Mouse (Mus musculus) hindbrain, embryonic 11.5 days (tissue): ENCODE data around the gene Celsr2. TPM values are rescaled to one million over a fixed set of nuclear protein-coding genes. Genes with fewer than 3 reads are reported as not detected.

Source experiments
- ATAC-seq: fragments of 200-750 bp; cut with Nextera tagmentation; 2 replicates; pipeline ENCODE4 v1.8.0; 2017; ENCODE audit warnings: mild to moderate bottlenecking, moderate TSS enrichment, moderate library complexity; ENCODE audit not compliant: low FRiP score
- DNase-seq: peaks from one replicate; pipeline ENCODE4 v3.0.0-alpha.2; 2015; ENCODE audit warnings: low spot score
- H3K27ac ChIP-seq: fragments of 300-500 bp; sonication (generic); 2 replicates; pipeline ENCODE4 v1.5.1; 2014; ENCODE audit warnings: mild to moderate bottlenecking, low read depth, low read length
- H3K27me3 ChIP-seq: fragments of 300-500 bp; sonication (generic); 2 replicates; pipeline ENCODE4 v1.6.1; 2014; ENCODE audit warnings: mild to moderate bottlenecking, low read length, moderate library complexity, mixed read lengths; ENCODE audit not compliant: control insufficient read depth, insufficient read depth
- H3K36me3 ChIP-seq: fragments of 300-500 bp; sonication (generic); 2 replicates; pipeline ENCODE4 v1.6.1; 2014; ENCODE audit warnings: mild to moderate bottlenecking, low read length, moderate library complexity, mixed read lengths; ENCODE audit not compliant: control insufficient read depth, insufficient read depth
- H3K4me1 ChIP-seq: fragments of 300-500 bp; sonication (generic); replicated peaks from 2 replicates; pipeline ENCODE4 v1.6.1; 2014; ENCODE audit warnings: low read length, mixed read lengths; ENCODE audit not compliant: control insufficient read depth, insufficient read depth
- H3K4me2 ChIP-seq: fragments of 300-500 bp; sonication (generic); replicated peaks from 2 replicates; pipeline ENCODE4 v1.6.1; 2014; ENCODE audit warnings: mild to moderate bottlenecking, low read depth, low read length
- H3K4me3 ChIP-seq: fragments of 300-500 bp; sonication (generic); 2 replicates; pipeline ENCODE4 v1.5.1; 2014; ENCODE audit warnings: low read depth, low read length
- H3K9ac ChIP-seq: fragments of 300-500 bp; sonication (generic); 2 replicates; pipeline ENCODE4 v1.6.1; 2014; ENCODE audit warnings: low read depth, low read length
- H3K9me3 ChIP-seq: fragments of 300-500 bp; sonication (generic); 2 replicates; pipeline ENCODE4 v1.6.1; 2016; ENCODE audit warnings: low read length; ENCODE audit not compliant: control insufficient read depth
- WGBS: fragments of 180-500 bp; shearing (Covaris S2); extraction: QIAGEN DNeasy Blood & Tissue Kit; methylation state at CpG from one replicate; pipeline ENCODE4 v1.1.7; 2014; 5-methylcytosine and 5-hydroxymethylcytosine counted together
- polyA plus RNA-seq: library from polyadenylated mRNA; unstranded; fragments of >200 nt; fragmentation: Nextera tagmentation; extraction: Ambion mirVana; gene quantifications from 2 replicates; pipeline ENCODE4 v1.2.1, GENCODE M21; 2014

The Celsr2 gene
- polyA plus RNA-seq, 1 experiment from 2014 or later: 101 TPM

DNA sequence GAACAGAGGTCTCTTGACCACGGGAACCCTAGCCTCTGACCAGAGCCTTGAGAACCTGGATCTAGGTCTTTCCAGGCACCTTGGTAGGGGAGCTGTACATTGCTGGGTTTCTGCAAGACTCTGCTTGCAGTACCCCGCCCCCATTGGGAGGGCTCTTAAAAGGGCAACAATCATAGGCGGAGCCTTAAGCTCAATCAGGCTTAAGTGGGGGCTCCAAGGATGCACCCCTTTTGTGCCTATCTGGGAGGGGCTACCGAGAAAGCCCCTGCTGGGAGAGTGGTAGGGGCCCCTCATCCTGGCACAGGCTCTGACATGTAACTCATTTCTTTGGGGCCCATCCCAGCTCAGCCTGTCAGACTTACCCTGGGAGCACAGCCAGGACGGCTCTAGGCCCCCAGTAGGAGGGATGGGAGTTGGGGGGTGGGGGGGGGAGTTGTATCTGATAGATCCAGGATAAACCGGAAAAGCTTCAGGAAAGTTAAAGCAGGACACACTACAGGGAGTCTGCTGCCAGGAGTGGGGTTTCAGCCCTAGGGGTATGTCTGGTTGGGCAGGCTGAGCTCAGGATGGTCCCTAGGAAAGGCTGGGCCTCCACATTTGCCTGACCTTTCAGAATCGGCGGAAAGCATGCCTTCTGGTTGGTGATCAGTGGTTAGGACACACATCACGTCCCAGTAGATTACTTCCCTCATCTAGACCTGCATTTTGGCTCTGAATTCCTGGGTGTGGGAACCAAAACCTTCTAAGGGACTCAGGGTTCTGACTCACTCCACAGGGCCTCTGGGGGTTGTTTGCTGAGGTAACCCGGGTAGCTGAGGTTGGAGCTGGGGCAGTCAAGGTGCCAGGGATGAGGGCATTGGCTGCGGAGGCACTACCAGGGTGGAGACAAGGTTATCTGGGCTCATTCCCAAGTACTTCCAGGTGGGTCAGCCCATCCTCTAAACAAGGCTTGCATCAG lies 8.8 kb upstream of the Celsr2 start:
- no peaks in the 10 kb centered on the region for H3K27me3 ChIP-seq
- peaks cover 19% of the 10 kb centered on the region for H3K36me3 ChIP-seq
- no peaks in the 10 kb centered on the region for H3K9me3 ChIP-seq
- DNase-seq (peak; percentile 68), ATAC-seq (peak; percentile 53)
- H3K4me3 ChIP-seq: no peak overlapping the region
- peak overlapping the region; percentile 42; the same call in 1 of the 2 replicates for H3K9ac ChIP-seq
- peak overlapping the region; percentile 19; the same call in 1 of the 2 replicates for H3K4me2 ChIP-seq
- peaks cover 30% of the 10 kb centered on the region for H3K4me1 ChIP-seq
- peak overlapping the region; percentile 51 for H3K27ac ChIP-seq
- WGBS: 18% methylated on average over 11 of the region's 11 CpGs

DNA sequence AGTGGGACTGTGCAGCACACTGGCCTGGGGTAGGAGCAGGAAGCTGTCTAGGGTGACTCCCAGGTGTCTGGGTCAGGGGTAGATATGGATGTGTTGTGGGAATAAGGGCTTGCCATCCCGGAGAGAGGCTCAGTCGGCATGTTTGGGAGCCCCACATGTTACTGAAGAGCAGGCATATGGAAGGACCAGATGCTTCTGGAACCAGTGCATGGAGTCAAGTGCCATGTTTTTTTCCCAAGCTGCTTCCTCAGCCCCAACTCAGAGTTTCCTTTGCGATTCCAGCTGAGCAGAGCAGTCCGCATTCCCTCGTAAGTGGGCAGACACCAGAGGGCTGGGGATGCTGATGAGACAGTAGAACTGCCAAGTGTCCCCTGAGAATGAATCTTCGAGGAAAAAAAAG lies 7.7 kb upstream of the Celsr2 start:
- 46% methylated on average over 6 of the region's 6 CpGs for WGBS
- Histone ChIP-seq H3K27ac (0 out of 2 replicates have a peak overlapping the region, but pooled peaks have one; percentile 12), H3K4me2 (no peak overlapping the region), H3K9ac (no peak overlapping the region), H3K4me3 (no peak overlapping the region), H3K9me3 (no peaks in the 10 kb centered on the region), H3K4me1 (peaks cover 30% of the 10 kb centered on the region), H3K27me3 (no peaks in the 10 kb centered on the region), H3K36me3 (peaks cover 10% of the 10 kb centered on the region)
- DNase-seq (no peak), ATAC-seq (no peak)

DNA sequence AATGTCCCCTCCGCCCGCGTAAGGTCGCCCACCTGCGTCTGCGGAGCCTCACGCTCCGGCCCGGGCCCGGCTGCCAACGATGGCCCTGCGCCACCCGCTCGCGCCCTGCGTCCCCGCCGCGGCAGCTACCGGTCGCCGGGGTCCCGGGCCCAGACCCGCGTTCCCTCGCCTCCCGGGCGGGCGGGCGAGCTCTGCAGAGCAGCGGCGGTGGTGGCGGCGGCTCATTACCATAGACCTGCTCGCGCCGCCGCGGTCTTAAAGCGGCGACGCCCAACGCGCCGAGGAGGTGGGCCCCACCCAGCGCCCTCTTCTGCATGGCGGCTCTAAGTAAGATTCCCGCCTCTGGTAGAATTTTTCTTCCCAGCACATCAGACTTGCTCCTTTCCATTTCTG lies 475 bp upstream of the Celsr2 start:
- H3K36me3 ChIP-seq: peaks cover 24% of the 10 kb centered on the region
- H3K4me2 ChIP-seq: peak overlapping the region; percentile 82
- H3K9ac ChIP-seq: peak overlapping the region; percentile 98
- DNase-seq (peak; percentile 92), ATAC-seq (peak; percentile 75)
- peak overlapping the region; percentile 96 for H3K4me3 ChIP-seq
- peaks cover 9% of the 10 kb centered on the region; the same call in 1 of the 2 replicates for H3K4me1 ChIP-seq
- WGBS: under 1% methylated on average over 40 of the region's 48 CpGs
- no peaks in the 10 kb centered on the region; the same call in 1 of the 2 replicates for H3K27me3 ChIP-seq
- H3K27ac ChIP-seq: peak overlapping the region; percentile 91
- H3K9me3 ChIP-seq: peaks cover 4% of the 10 kb centered on the region; the same call in 1 of the 2 replicates

GRCm38 (mm10) chr3:108413634-108414360 lies 1.6 kb downstream of the Celsr2 start:
- no peaks in the 10 kb centered on the region; the same call in 1 of the 2 replicates for H3K27me3 ChIP-seq
- H3K4me3 ChIP-seq: peak overlapping the region; percentile 96
- ATAC-seq (no peak), DNase-seq (no peak)
- peaks cover 24% of the 10 kb centered on the region for H3K36me3 ChIP-seq
- peaks cover 4% of the 10 kb centered on the region; the same call in 1 of the 2 replicates for H3K9me3 ChIP-seq
- peaks cover 13% of the 10 kb centered on the region; the same call in 1 of the 2 replicates for H3K4me1 ChIP-seq
- WGBS: 96% methylated on average over 35 of the region's 35 CpGs
- H3K4me2 ChIP-seq: no peak overlapping the region; the same call in 1 of the 2 replicates
- no peak overlapping the region for H3K27ac ChIP-seq
- no peak overlapping the region for H3K9ac ChIP-seq

DNA sequence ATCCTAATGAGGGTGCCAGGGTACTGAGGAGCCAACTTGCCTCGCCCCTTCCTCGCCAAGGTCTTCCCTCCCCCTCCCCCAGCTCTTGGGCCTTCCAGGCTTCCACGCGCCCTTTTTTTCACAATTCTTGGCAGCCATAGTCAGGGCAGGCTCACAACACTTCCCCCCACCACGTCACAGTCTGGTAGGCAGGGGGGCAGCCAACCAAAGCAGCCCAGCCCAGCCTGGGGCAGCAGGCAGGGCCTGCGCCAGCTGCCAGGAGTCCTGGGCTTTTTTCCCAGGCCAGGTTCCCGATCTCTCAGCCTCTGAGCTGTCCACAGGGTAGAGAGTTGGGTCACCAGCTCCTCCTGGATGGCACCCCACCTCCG lies 3.6 kb downstream of the Celsr2 start:
- peaks cover 4% of the 10 kb centered on the region; the same call in 1 of the 2 replicates for H3K9me3 ChIP-seq
- whole genome bisulfite sequencing: 36% methylated on average over 8 of the region's 8 CpGs
- H3K36me3 ChIP-seq: peaks cover 24% of the 10 kb centered on the region
- peak overlapping the region; percentile 40 for H3K4me3 ChIP-seq
- DNase-seq (peak; percentile 69), ATAC-seq (peak; percentile 55)
- peak overlapping the region; percentile 86 for H3K4me2 ChIP-seq
- H3K27me3 ChIP-seq: no peaks in the 10 kb centered on the region; the same call in 1 of the 2 replicates
- H3K4me1 ChIP-seq: peaks cover 23% of the 10 kb centered on the region
- peak overlapping the region; percentile 95 for H3K9ac ChIP-seq
- H3K27ac ChIP-seq: peak overlapping the region; percentile 99

DNA sequence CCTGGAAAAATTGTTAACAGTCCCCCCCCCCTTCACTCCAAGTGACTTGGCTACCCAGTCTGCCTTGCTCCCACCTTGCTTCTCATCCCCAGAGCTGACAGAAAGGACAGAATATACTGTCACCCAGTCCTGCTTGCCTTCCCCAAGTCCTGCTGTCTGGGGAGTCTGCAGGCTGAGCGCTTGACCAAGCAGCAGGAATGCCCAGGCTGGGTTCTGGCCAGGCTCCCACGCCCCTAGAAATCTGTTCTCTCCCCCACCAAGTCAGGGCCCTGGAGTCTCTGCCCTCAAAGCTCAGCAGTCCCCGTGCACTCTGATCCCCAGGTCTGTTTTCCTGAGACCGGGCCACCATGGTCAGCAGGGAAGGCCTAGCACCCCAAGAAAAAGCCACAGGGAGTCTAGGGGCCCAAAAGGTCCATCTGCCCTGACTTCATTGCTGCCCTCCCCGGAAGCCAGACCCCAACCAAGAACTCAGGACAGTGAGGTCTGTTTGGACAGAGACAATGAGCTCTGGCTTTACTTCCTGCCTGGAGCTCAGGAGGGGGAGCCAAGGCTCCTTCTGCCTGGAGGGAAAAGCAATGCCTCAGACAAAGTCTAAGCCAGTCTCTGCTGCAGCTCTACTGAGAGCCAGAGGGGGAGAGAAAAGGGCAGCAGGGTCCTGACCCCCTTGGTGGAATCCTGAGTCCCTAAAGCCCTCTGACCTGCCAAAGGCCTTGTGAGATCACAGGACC lies 4.2 kb downstream of the Celsr2 start:
- peak overlapping the region; percentile 95 for H3K9ac ChIP-seq
- ATAC-seq (peak; percentile 3), DNase-seq (peak; percentile 48)
- peak overlapping the region; percentile 40 for H3K4me3 ChIP-seq
- peaks cover 29% of the 10 kb centered on the region for H3K4me1 ChIP-seq
- peak overlapping the region; percentile 86 for H3K4me2 ChIP-seq
- peaks cover 24% of the 10 kb centered on the region for H3K36me3 ChIP-seq
- peaks cover 4% of the 10 kb centered on the region; the same call in 1 of the 2 replicates for H3K9me3 ChIP-seq
- peak overlapping the region; percentile 99 for H3K27ac ChIP-seq
- no peaks in the 10 kb centered on the region for H3K27me3 ChIP-seq
- WGBS: 16% methylated on average over 5 of the region's 5 CpGs

DNA sequence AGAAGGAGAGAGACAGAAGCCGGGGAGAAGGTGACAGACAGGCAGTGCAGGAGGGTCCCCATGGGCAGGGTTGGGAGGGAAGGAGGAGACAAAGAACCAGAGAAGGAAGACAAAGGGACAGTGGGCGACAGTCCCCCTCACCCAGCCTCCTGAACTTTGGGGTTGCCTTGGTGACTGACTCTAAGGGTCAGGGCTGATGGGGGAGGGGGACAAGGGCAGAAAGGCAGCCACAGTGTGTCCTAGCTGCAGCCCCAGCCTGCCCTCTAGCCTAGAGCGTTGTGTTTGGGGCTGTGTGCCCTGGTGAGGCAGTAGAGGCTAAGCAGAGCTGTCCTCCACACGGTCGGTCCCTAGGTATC lies 5.0 kb downstream of the Celsr2 start:
- H3K4me3 ChIP-seq: peak overlapping the region; percentile 40

More for the DNA sequence above, 5.0 kb downstream of the Celsr2 start:
- H3K4me1 ChIP-seq: peaks cover 32% of the 10 kb centered on the region
- H3K4me2 ChIP-seq: peak overlapping the region; percentile 86
- ATAC-seq (peak; percentile 79), DNase-seq (peak; percentile 84)
- H3K9me3 ChIP-seq: peaks cover 4% of the 10 kb centered on the region; the same call in 1 of the 2 replicates
- peaks cover 24% of the 10 kb centered on the region for H3K36me3 ChIP-seq
- WGBS: 7% methylated on average over 5 of the region's 5 CpGs
- H3K27ac ChIP-seq: peak overlapping the region; percentile 99
- peak overlapping the region; percentile 95 for H3K9ac ChIP-seq
- H3K27me3 ChIP-seq: no peaks in the 10 kb centered on the region
